Mouse (Mus musculus) retina, postnatal 7 days (tissue): ENCODE results near the gene Scamp1.
"Not testable (repeated sequence)": the region's sequence is repeated elsewhere in the genome, so short reads cannot be mapped to it uniquely, and the experiment has no call there.

ENCODE experiments used
- DNase-seq: peaks from one replicate; pipeline ENCODE4 v3.0.0-alpha.2; 2012; ENCODE audit warnings: low read depth, low spot score

Scamp1 gene

GRCm38 (mm10) chr13:94285281-94285871 lies at the start of gene Scamp1:
Scamp1 (minus strand) TSS chr13:94285857.
- peak; percentile 83 for DNase-seq

GRCm38 (mm10) chr13:94330392-94330979 lies 44.8 kb upstream of the Scamp1 start:
- DNase-seq: no peak

GRCm38 (mm10) chr13:94329005-94329404 lies 43.3 kb upstream of the Scamp1 start:
- DNase-seq: not testable (repeated sequence)

- no peak for DNase-seq
These were observed 42.4 kb upstream of the Scamp1 start for GRCm38 (mm10) chr13:94328063-94328462.

- DNase-seq: no peak
These were observed 36.8 kb upstream of the Scamp1 start for GRCm38 (mm10) chr13:94322475-94322874.

GRCm38 (mm10) chr13:94321094-94321792 lies 35.6 kb upstream of the Scamp1 start:
- DNase-seq: peak; percentile 9

GRCm38 (mm10) chr13:94316975-94317511 lies 31.4 kb upstream of the Scamp1 start:
- DNase-seq: no peak

- DNase-seq: not testable (repeated sequence)
These were observed 27.2 kb upstream of the Scamp1 start for GRCm38 (mm10) chr13:94312812-94313211.

- DNase-seq: no peak
These were observed 22.6 kb upstream of the Scamp1 start for GRCm38 (mm10) chr13:94308279-94308678.

- no peak for DNase-seq
These were observed 21.9 kb upstream of the Scamp1 start for GRCm38 (mm10) chr13:94307531-94307930.

GRCm38 (mm10) chr13:94306968-94307289 lies 21.3 kb upstream of the Scamp1 start:
- DNase-seq: no peak

GRCm38 (mm10) chr13:94306277-94306967 lies 20.8 kb upstream of the Scamp1 start:
- DNase-seq: peak; percentile 9

GRCm38 (mm10) chr13:94300946-94301538 lies 15.4 kb upstream of the Scamp1 start:
- DNase-seq: no peak

GRCm38 (mm10) chr13:94300232-94300631 lies 14.6 kb upstream of the Scamp1 start:
- no peak for DNase-seq

GRCm38 (mm10) chr13:94298401-94298800 lies 12.7 kb upstream of the Scamp1 start:
- no peak for DNase-seq

- no peak for DNase-seq
These were observed 10.7 kb upstream of the Scamp1 start for GRCm38 (mm10) chr13:94296371-94296770.

- no peak for DNase-seq
These were observed 10.3 kb upstream of the Scamp1 start for GRCm38 (mm10) chr13:94295922-94296321.

GRCm38 (mm10) chr13:94294886-94295285 lies 9.2 kb upstream of the Scamp1 start:
- DNase-seq: no peak

- DNase-seq: no peak
These were observed 8.3 kb upstream of the Scamp1 start for GRCm38 (mm10) chr13:94293911-94294310.

- no peak for DNase-seq
These were observed 538 bp upstream of the Scamp1 start for GRCm38 (mm10) chr13:94286195-94286594.

GRCm38 (mm10) chr13:94284543-94285269 lies 951 bp downstream of the Scamp1 start:
- peak; percentile 8 for DNase-seq
